Mouse (Mus musculus) G1E (cell line): ENCODE data around the gene Fbxl8.

Experiments
- CTCF ChIP-seq: IDR thresholded peaks from 2 replicates; pipeline ENCODE4 v1.5.1; 2012; ENCODE audit warnings: low read depth, low read length, inconsistent platforms, mixed read lengths
- GATA2 ChIP-seq: IDR thresholded peaks from 2 replicates; pipeline ENCODE4 v1.6.1; 2012; ENCODE audit warnings: low read depth, low read length, inconsistent platforms, borderline replicate concordance

GRCm38 (mm10) chr8:105312891-105313481, 48.5 kb downstream of the Fbxl8 start:
- TF ChIP-seq GATA2 (no peak), CTCF (no peak)
